Mouse (Mus musculus) CH12.LX (cell line): ENCODE data around the gene Tmem200b. TPM values are rescaled to one million over a fixed set of nuclear protein-coding genes. Genes with fewer than 3 reads are reported as not detected.

Source experiments
- DNase-seq: peaks from one replicate; pipeline ENCODE4 v3.0.0-alpha.2; 2013; ENCODE audit errors: extremely low read depth
- H3K27ac ChIP-seq: 2 replicates; pipeline ENCODE4 v1.5.1; 2012; ENCODE audit warnings: low read depth, mild to moderate bottlenecking, control low read depth, moderate library complexity; ENCODE audit not compliant: insufficient read depth
- H3K27me3 ChIP-seq: replicated peaks from 2 replicates; pipeline ENCODE3; 2012; ENCODE audit warnings: inconsistent platforms
- H3K36me3 ChIP-seq, 2 experiments: replicated peaks in 1 of 2; 2 replicates each; pipeline versions ENCODE3 to v1.6.1; 2012; ENCODE audit warnings: inconsistent platforms in 1 of 2, low read length in 1 of 2, mild to moderate bottlenecking in 1 of 2, mixed read lengths in 1 of 2, moderate library complexity in 1 of 2; ENCODE audit not compliant: control insufficient read depth in 1 of 2, insufficient read depth in 1 of 2
- H3K4me1 ChIP-seq, 2 experiments: 2 replicates each; pipeline ENCODE4 v1.6.1; 2012; ENCODE audit warnings: inconsistent platforms in 1 of 2, moderate library complexity in 1 of 2; ENCODE audit not compliant: insufficient read depth in 2 of 2, control insufficient read depth in 1 of 2
- H3K4me2 ChIP-seq: 2 replicates; pipeline ENCODE4 v1.6.1; 2012; ENCODE audit warnings: low read depth, mild to moderate bottlenecking, control low read depth; ENCODE audit not compliant: poor library complexity, insufficient read depth, severe bottlenecking
- H3K4me3 ChIP-seq, 3 experiments: fragments of 150-350 bp in 1 of 3; sonication (generic) in 1 of 3; replicated peaks in 1 of 3; 2 replicates each; pipeline versions ENCODE3 to v1.5.1; 2011 to 2012; ENCODE audit warnings: low read depth in 2 of 3, low read length in 2 of 3, mild to moderate bottlenecking in 2 of 3, moderate library complexity in 2 of 3, control low read depth in 1 of 3, improper control_type of control experiment in 1 of 3, inconsistent platforms in 1 of 3, mixed read lengths in 1 of 3; ENCODE audit not compliant: poor library complexity in 1 of 3
- H3K79me2 ChIP-seq: replicated peaks from 2 replicates; pipeline ENCODE4 v1.6.1; 2012; ENCODE audit warnings: mild to moderate bottlenecking, moderate library complexity; ENCODE audit not compliant: control insufficient read depth, poor library complexity, insufficient read depth, severe bottlenecking; ENCODE audit errors: extremely low read depth
- H3K9ac ChIP-seq: 2 replicates; pipeline ENCODE4 v1.6.1; 2012; ENCODE audit warnings: low read depth, mild to moderate bottlenecking, control low read depth, moderate library complexity; ENCODE audit not compliant: insufficient read depth
- H3K9me3 ChIP-seq: replicated peaks from 2 replicates; pipeline ENCODE3; 2012; ENCODE audit warnings: low read length, inconsistent platforms, mixed read lengths
- BHLHE40 ChIP-seq: IDR thresholded peaks from 2 replicates; pipeline ENCODE4 v1.6.1; 2011; ENCODE audit warnings: mild to moderate bottlenecking, low read depth, low read length, improper control_type of control experiment
- CHD1 ChIP-seq: IDR thresholded peaks from 2 replicates; pipeline ENCODE4 v1.6.1; 2012; ENCODE audit warnings: low read depth, low read length, improper control_type of control experiment, inconsistent platforms
- CHD2 ChIP-seq: IDR thresholded peaks from 2 replicates; pipeline ENCODE4 v1.6.1; 2011; ENCODE audit warnings: low read length, improper control_type of control experiment
- CTCF ChIP-seq, 2 experiments: IDR thresholded peaks in 1 of 2; conservative IDR thresholded peaks in 1 of 2; 2 replicates each; pipeline ENCODE4 v1.5.1; 2011 to 2012; ENCODE audit warnings: low read depth in 2 of 2, low read length in 2 of 2, improper control_type of control experiment in 1 of 2, inconsistent platforms in 1 of 2, mild to moderate bottlenecking in 1 of 2, moderate library complexity in 1 of 2
- E2F4 ChIP-seq: IDR thresholded peaks from 2 replicates; pipeline ENCODE4 v1.6.1; 2011; ENCODE audit warnings: low read depth, low read length, improper control_type of control experiment; ENCODE audit not compliant: insufficient replicate concordance
- ELF1 ChIP-seq: IDR thresholded peaks from 2 replicates; pipeline ENCODE4 v1.6.1; 2014; ENCODE audit warnings: low read depth, mild to moderate bottlenecking, inconsistent platforms, low read length, improper control_type of control experiment
- EP300 ChIP-seq: IDR thresholded peaks from 2 replicates; pipeline ENCODE4 v1.6.1; 2011; ENCODE audit warnings: low read length, improper control_type of control experiment
- ETS1 ChIP-seq: conservative IDR thresholded peaks from 2 replicates; pipeline ENCODE4 v1.6.1; 2012; ENCODE audit warnings: low read depth, mild to moderate bottlenecking, inconsistent platforms, low read length, improper control_type of control experiment, moderate library complexity
- GABPA ChIP-seq: IDR thresholded peaks from 2 replicates; pipeline ENCODE4 v1.6.1; 2012; ENCODE audit warnings: low read depth, low read length, improper control_type of control experiment, inconsistent platforms; ENCODE audit not compliant: insufficient replicate concordance
- HCFC1 ChIP-seq: IDR thresholded peaks from 2 replicates; pipeline ENCODE4 v1.6.1; 2012; ENCODE audit warnings: low read depth, mild to moderate bottlenecking, inconsistent platforms, low read length, improper control_type of control experiment
- IRF4 ChIP-seq: IDR thresholded peaks from 2 replicates; pipeline ENCODE4 v1.6.1; 2014; ENCODE audit warnings: low read depth, mild to moderate bottlenecking, inconsistent platforms, low read length, improper control_type of control experiment
- JUN ChIP-seq: IDR thresholded peaks from 2 replicates; pipeline ENCODE4 v1.6.1; 2011; ENCODE audit warnings: low read depth, mild to moderate bottlenecking, low read length, improper control_type of control experiment, moderate library complexity; ENCODE audit not compliant: insufficient read depth
- JUND ChIP-seq: conservative IDR thresholded peaks from 2 replicates; pipeline ENCODE4 v1.6.1; 2011; ENCODE audit warnings: low read depth, low read length, improper control_type of control experiment
- KAT2A ChIP-seq: IDR thresholded peaks from 2 replicates; pipeline ENCODE4 v1.6.1; 2012; ENCODE audit warnings: low read length, improper control_type of control experiment, inconsistent platforms; ENCODE audit not compliant: insufficient replicate concordance
- MAFK ChIP-seq: IDR thresholded peaks from 2 replicates; pipeline ENCODE4 v1.6.1; 2011; ENCODE audit warnings: low read length, improper control_type of control experiment; ENCODE audit not compliant: insufficient replicate concordance
- MAX ChIP-seq: IDR thresholded peaks from 2 replicates; pipeline ENCODE4 v1.6.1; 2011; ENCODE audit warnings: low read length, improper control_type of control experiment
- MAZ ChIP-seq: IDR thresholded peaks from 2 replicates; pipeline ENCODE4 v1.6.1; 2012; ENCODE audit warnings: low read depth, mild to moderate bottlenecking, inconsistent platforms, low read length, improper control_type of control experiment, moderate library complexity
- MEF2A ChIP-seq: IDR thresholded peaks from 2 replicates; pipeline ENCODE4 v1.6.1; 2014; ENCODE audit warnings: low read depth, mild to moderate bottlenecking, inconsistent platforms, low read length, improper control_type of control experiment, borderline replicate concordance
- MXI1 ChIP-seq: IDR thresholded peaks from 2 replicates; pipeline ENCODE4 v1.6.1; 2011; ENCODE audit warnings: mild to moderate bottlenecking, low read depth, low read length, improper control_type of control experiment
- MYC ChIP-seq: IDR thresholded peaks from 2 replicates; pipeline ENCODE4 v1.6.1; 2011; ENCODE audit warnings: low read depth, mild to moderate bottlenecking, improper control_type of control experiment, low read length
- NELFE ChIP-seq: IDR thresholded peaks from 2 replicates; pipeline ENCODE4 v1.6.1; 2011; ENCODE audit warnings: low read depth, low read length, improper control_type of control experiment
- NRF1 ChIP-seq: IDR thresholded peaks from 2 replicates; pipeline ENCODE4 v1.6.1; 2014; ENCODE audit warnings: low read depth, mild to moderate bottlenecking, inconsistent platforms, low read length, improper control_type of control experiment, moderate library complexity
- PAX5 ChIP-seq: IDR thresholded peaks from 2 replicates; pipeline ENCODE4 v1.6.1; 2012; ENCODE audit warnings: low read length, inconsistent platforms, mixed read lengths
- POLR2A ChIP-seq: IDR thresholded peaks from 2 replicates; pipeline ENCODE4 v1.6.1; 2011; ENCODE audit warnings: low read depth, mild to moderate bottlenecking, improper control_type of control experiment, low read length
- POLR2AphosphoS2 ChIP-seq: IDR thresholded peaks from 2 replicates; pipeline ENCODE4 v1.6.1; 2011; ENCODE audit warnings: low read depth, low read length, improper control_type of control experiment
- RAD21 ChIP-seq: IDR thresholded peaks from 2 replicates; pipeline ENCODE4 v1.6.1; 2011; ENCODE audit warnings: low read depth, mild to moderate bottlenecking, low read length, improper control_type of control experiment, moderate library complexity
- RCOR1 ChIP-seq: conservative IDR thresholded peaks from 2 replicates; pipeline ENCODE4 v1.6.1; 2012; ENCODE audit warnings: low read depth, mild to moderate bottlenecking, inconsistent platforms, low read length, improper control_type of control experiment
- SIN3A ChIP-seq: IDR thresholded peaks from 2 replicates; pipeline ENCODE4 v1.6.1; 2012; ENCODE audit warnings: low read length, improper control_type of control experiment, inconsistent platforms
- SMC3 ChIP-seq: IDR thresholded peaks from 2 replicates; pipeline ENCODE4 v1.6.1; 2011; ENCODE audit warnings: low read depth, low read length, improper control_type of control experiment
- TBP ChIP-seq: conservative IDR thresholded peaks from 2 replicates; pipeline ENCODE4 v1.6.1; 2011; ENCODE audit warnings: low read depth, low read length, improper control_type of control experiment
- TCF12 ChIP-seq: IDR thresholded peaks from 2 replicates; pipeline ENCODE4 v1.6.1; 2014; ENCODE audit warnings: low read depth, mild to moderate bottlenecking, inconsistent platforms, low read length, improper control_type of control experiment
- UBTF ChIP-seq: IDR thresholded peaks from 2 replicates; pipeline ENCODE4 v1.6.1; 2012; ENCODE audit warnings: low read depth, mild to moderate bottlenecking, inconsistent platforms, low read length, improper control_type of control experiment, moderate library complexity
- USF1 ChIP-seq: IDR thresholded peaks from 2 replicates; pipeline ENCODE4 v1.6.1; 2014; ENCODE audit warnings: low read depth, mild to moderate bottlenecking, inconsistent platforms, low read length, improper control_type of control experiment
- USF2 ChIP-seq: conservative IDR thresholded peaks from 2 replicates; pipeline ENCODE4 v1.6.1; 2011; ENCODE audit warnings: low read depth, low read length, improper control_type of control experiment
- ZC3H11A ChIP-seq: IDR thresholded peaks from 2 replicates; pipeline ENCODE4 v1.6.1; 2012; ENCODE audit warnings: low read depth, mild to moderate bottlenecking, inconsistent platforms, low read length, improper control_type of control experiment
- ZKSCAN1 ChIP-seq: IDR thresholded peaks from 2 replicates; pipeline ENCODE4 v1.6.1; 2012; ENCODE audit warnings: low read depth, inconsistent platforms, low read length, improper control_type of control experiment, borderline replicate concordance
- ZMIZ1 ChIP-seq: IDR thresholded peaks from 2 replicates; pipeline ENCODE4 v1.6.1; 2012; ENCODE audit warnings: low read depth, mild to moderate bottlenecking, inconsistent platforms, low read length, improper control_type of control experiment
- ZNF384 ChIP-seq: IDR thresholded peaks from 2 replicates; pipeline ENCODE4 v1.6.1; 2012; ENCODE audit warnings: low read depth, low read length, improper control_type of control experiment, inconsistent platforms
- dilution Hi-C: fragments of 300-500 bp; cut with MboI; formaldehyde crosslinking; loops from 2 replicates; pipeline ENCODE4 v1.14.3; 2020; ENCODE audit warnings: low sequenced_read_pairs; ENCODE audit not compliant: extremely low pct_unique_long_range_greater_than_20kb, extremely low pct_ligation_motif_present
- in situ Hi-C: fragments of 300-500 bp; cut with MboI; formaldehyde crosslinking; loops from 3 replicates; pipeline ENCODE4 v1.14.3; 2019; ENCODE audit warnings: low sequenced_read_pairs, low pct_ligation_motif_present, low pct_unique_long_range_greater_than_20kb, mixed read lengths
- polyA plus RNA-seq: library from polyadenylated mRNA; unstranded; fragments of >175 nt; gene quantifications from 2 replicates; pipeline ENCODE4 v1.2.1, GENCODE M21; 2012; ENCODE audit warnings: low read depth; ENCODE audit not compliant: insufficient read length
- total RNA-seq, 2 experiments: library from RNA; depleted of rRNA; stranded (reverse); fragments of 300-350 nt in 1 of 2; fragments of >200 nt in 1 of 2; gene quantifications; 2 replicates each; pipeline ENCODE4 v1.2.3; 2012 to 2014

Tmem200b gene
- total and polyA plus RNA-seq, 3 experiments = not detected

DNA sequence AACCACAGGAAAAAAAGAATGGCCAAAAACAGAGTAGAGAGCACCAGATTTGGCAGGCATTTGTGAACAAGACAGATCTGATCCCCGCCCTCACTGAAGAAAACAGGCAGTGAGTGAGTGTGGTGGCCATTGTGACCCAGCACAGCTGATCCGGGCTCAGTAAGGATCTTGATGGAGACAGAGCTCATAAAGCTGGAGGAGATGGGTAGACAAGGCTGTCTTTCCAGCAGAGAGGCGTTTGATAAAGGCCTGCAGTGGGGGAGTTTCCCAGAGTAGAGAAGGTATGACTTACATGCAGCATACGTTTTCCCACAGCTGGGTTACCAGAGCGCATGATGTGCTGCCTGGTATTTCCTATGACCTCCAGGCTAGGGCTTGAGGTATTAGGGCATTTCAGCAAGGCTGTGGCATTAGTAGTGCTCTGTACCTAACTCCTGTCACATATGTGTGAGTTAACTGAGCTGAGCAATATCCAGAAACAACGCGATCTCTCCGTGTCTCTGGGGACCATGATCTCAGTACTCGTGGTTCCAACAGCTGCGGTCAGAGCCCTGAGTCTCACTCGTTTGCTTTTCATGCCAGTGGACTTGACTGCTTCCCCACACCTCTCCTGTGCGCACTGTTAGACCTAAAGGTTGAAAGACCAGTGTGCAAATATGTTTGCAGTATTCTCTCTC, 22.9 kb upstream of the Tmem200b start:
- dilution Hi-C loops = no loop called here
- in situ Hi-C loops = no loop called here

DNA sequence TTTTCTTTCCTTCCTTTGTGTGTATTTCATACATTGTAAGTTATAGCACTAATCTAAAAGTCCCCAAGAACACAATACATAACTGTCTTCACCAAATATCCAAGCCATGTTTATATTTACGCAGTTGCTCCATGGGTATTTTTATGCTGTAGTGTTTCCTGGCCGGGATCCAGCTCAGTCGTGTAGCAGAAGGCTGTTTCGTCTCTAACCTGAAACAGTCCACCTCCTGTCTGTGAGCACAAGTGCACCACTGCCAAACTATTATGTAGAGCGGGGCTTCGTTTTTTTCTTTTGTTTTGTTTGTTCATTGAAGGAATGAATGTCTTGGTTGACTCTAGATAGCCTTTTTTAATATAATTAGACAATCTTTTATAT, 22.4 kb upstream of the Tmem200b start:
- Histone ChIP-seq H3K9me3 (no peaks in the 10 kb centered on the region), H3K4me1 (peaks cover 2 to 22% of the 10 kb centered on the region in 2 experiments; a peak in 3 of 4 replicates), H3K79me2 (no peaks in the 10 kb centered on the region), H3K27me3 (no peaks in the 10 kb centered on the region), H3K4me2 (no peak overlapping the region), H3K9ac (no peak overlapping the region), H3K36me3 (peaks cover 66 to 74% of the 10 kb centered on the region in 2 experiments), H3K4me3 (no peak overlapping the region), H3K27ac (no peak overlapping the region)
- dilution Hi-C loops (no loop called here), in situ Hi-C loops (no loop called here)
- TF ChIP-seq GABPA = no peak
- no peak for TF ChIP-seq MXI1
- no peak for DNase-seq

More for the DNA sequence above, 22.9 kb upstream of the Tmem200b start:
- Histone ChIP-seq H3K9me3 (no peaks in the 10 kb centered on the region), H3K36me3 (peaks cover 70 to 74% of the 10 kb centered on the region in 2 experiments), H3K9ac (no peak overlapping the region), H3K4me2 (no peak overlapping the region), H3K79me2 (no peaks in the 10 kb centered on the region), H3K27me3 (no peaks in the 10 kb centered on the region), H3K27ac (no peak overlapping the region), H3K4me1 (peaks cover 2 to 26% of the 10 kb centered on the region in 2 experiments; a peak in 3 of 4 replicates), H3K4me3 (no peak overlapping the region)
- no peak; the same call in 1 of the 2 replicates for TF ChIP-seq CHD2
- TF ChIP-seq NRF1 = no peak
- TF ChIP-seq EP300 = peak; percentile 73
- no peak for TF ChIP-seq RCOR1
- TF ChIP-seq ETS1 = peak; percentile 80
- no peak for TF ChIP-seq POLR2A
- TF ChIP-seq MAZ = no peak
- no peak for TF ChIP-seq CHD1
- no peak for TF ChIP-seq UBTF
- no peak for TF ChIP-seq MYC
- TF ChIP-seq SIN3A = no peak
- no peak for TF ChIP-seq HCFC1
- 0 out of 2 replicates have a peak, but pooled peaks have one; percentile 42 for TF ChIP-seq JUN
- no peak for TF ChIP-seq NELFE
- no peak for TF ChIP-seq ZMIZ1
- TF ChIP-seq USF1 = no peak
- no peak for TF ChIP-seq TBP
- TF ChIP-seq KAT2A = no peak
- no peak for TF ChIP-seq ELF1
- TF ChIP-seq BHLHE40 = peak; percentile 44
- no peak; the same call in 1 of the 2 replicates for TF ChIP-seq POLR2AphosphoS2
- TF ChIP-seq ZC3H11A = no peak
- no peak for TF ChIP-seq ZKSCAN1
- TF ChIP-seq GABPA = no peak
- TF ChIP-seq USF2 = no peak
- TF ChIP-seq MEF2A = no peak
- TF ChIP-seq ZNF384 = no peak
- no peak for TF ChIP-seq RAD21
- 0 out of 2 replicates have a peak, but pooled peaks have one; percentile 16 for TF ChIP-seq MXI1
- TF ChIP-seq E2F4 = no peak
- TF ChIP-seq MAX = no peak
- TF ChIP-seq TCF12 = peak; percentile 31; the same call in 1 of the 2 replicates
- no peak for TF ChIP-seq CTCF (conservative IDR thresholded peaks at IDR 0.05 in 1 of 2, IDR thresholded peaks at IDR 0.05 in 1 of 2; ENCODE audit: low read depth in 2 of 2, low read length in 2 of 2)
- no peak for TF ChIP-seq SMC3
- peak; percentile 75; the same call in 1 of the 2 replicates for TF ChIP-seq IRF4
- TF ChIP-seq PAX5 = no peak
- peak; percentile 69; the same call in 1 of the 2 replicates for TF ChIP-seq JUND
- no peak for TF ChIP-seq MAFK
- peak; percentile 79 for DNase-seq
